Mouse (Mus musculus) C2C12 (cell line): ENCODE data around the gene Elmo2. TPM values are rescaled to one million over a fixed set of nuclear protein-coding genes. Genes with fewer than 3 reads are reported as not detected.

Experiments
- H3K27me3 ChIP-seq: one replicate; pipeline ENCODE4 v1.6.1; 2011; ENCODE audit not compliant: control insufficient read depth, insufficient read depth, insufficient read length
- H3K36me3 ChIP-seq: one replicate; pipeline ENCODE4 v1.6.1; 2011; ENCODE audit not compliant: control insufficient read depth, insufficient read depth
- H3K4me3 ChIP-seq: one replicate; pipeline ENCODE4 v1.5.1; 2011; ENCODE audit warnings: mild to moderate bottlenecking, control low read depth; ENCODE audit not compliant: poor library complexity, insufficient read depth, severe bottlenecking
- H3K79me2 ChIP-seq: one replicate; pipeline ENCODE4 v1.6.1; 2011; ENCODE audit not compliant: control insufficient read depth, insufficient read depth
- H3K79me3 ChIP-seq: one replicate; pipeline ENCODE4 v1.6.1; 2011; ENCODE audit warnings: low read depth, control low read depth
- H3ac ChIP-seq: one replicate; pipeline ENCODE3; 2011; ENCODE audit warnings: low read depth; ENCODE audit not compliant: control insufficient read depth, insufficient read length
- CEBPB ChIP-seq: IDR thresholded peaks from one replicate; pipeline ENCODE4 v1.6.1; 2011; ENCODE audit warnings: low read depth, mild to moderate bottlenecking, control low read depth, moderate library complexity
- CTCF ChIP-seq: IDR thresholded peaks from one replicate; pipeline ENCODE4 v1.5.1; 2011; ENCODE audit not compliant: control insufficient read depth, insufficient read depth, insufficient read length
- FOSL1 ChIP-seq: IDR thresholded peaks from one replicate; pipeline ENCODE4 v1.8.0; 2011; ENCODE audit warnings: mild to moderate bottlenecking, low read length; ENCODE audit not compliant: poor library complexity, insufficient read depth, severe bottlenecking
- MAX ChIP-seq: IDR thresholded peaks from one replicate; pipeline ENCODE4 v1.6.1; 2011; ENCODE audit warnings: mild to moderate bottlenecking, control low read depth
- MYOD1 ChIP-seq: IDR thresholded peaks from one replicate; pipeline ENCODE4 v1.6.1; 2011; ENCODE audit warnings: low read depth; ENCODE audit not compliant: control insufficient read depth, insufficient read length
- MYOG ChIP-seq: IDR thresholded peaks from one replicate; pipeline ENCODE4 v1.6.1; 2011; ENCODE audit not compliant: control insufficient read depth, insufficient read length; ENCODE audit errors: extremely low read depth
- USF1 ChIP-seq: IDR thresholded peaks from one replicate; pipeline ENCODE4 v1.6.1; 2011; ENCODE audit warnings: low read depth, mild to moderate bottlenecking, control low read depth, moderate library complexity
- polyA plus RNA-seq: library from polyadenylated mRNA; unstranded; fragments of >200 nt; fragmentation: generic; extraction: Trizol; gene quantifications from one replicate; pipeline ENCODE4 v1.2.1, GENCODE M21; 2012; ENCODE audit warnings: missing spikeins

Elmo2 gene
- polyA plus RNA-seq, 1 experiment, result 26.4 TPM

GRCm38 (mm10) chr2:165368496-165368895 lies 42.2 kb upstream of the Elmo2 start, which contains the start of gene Zfp663:
Gene Zfp663, minus strand, starts transcription at chr2:165368729.
- no peak within 1 kb of the TSS for H3ac ChIP-seq
- H3K36me3 ChIP-seq, result no peaks in the 10 kb centered on the region
- TF ChIP-seq MAX, result no peak
- no peak for TF ChIP-seq MYOD1
- TF ChIP-seq FOSL1, result no peak
- TF ChIP-seq MYOG, result no peak
- TF ChIP-seq USF1, result no peak
- TF ChIP-seq CEBPB, result no peak
- no peak for TF ChIP-seq CTCF
- H3K79me2 ChIP-seq, result no peaks in the 10 kb centered on the region
- no peaks in the 10 kb centered on the region for H3K79me3 ChIP-seq
- peaks cover 8% of the 10 kb centered on the region for H3K27me3 ChIP-seq
- no peak within 1 kb of the TSS for H3K4me3 ChIP-seq

- no peak overlapping the region for H3K4me3 ChIP-seq
- TF ChIP-seq CEBPB, result no peak
- TF ChIP-seq MYOD1, result no peak
- TF ChIP-seq MAX, result no peak
- no peak for TF ChIP-seq MYOG
- no peak for TF ChIP-seq USF1
- no peak for TF ChIP-seq CTCF
- TF ChIP-seq FOSL1, result no peak
- peaks cover 8% of the 10 kb centered on the region for H3K27me3 ChIP-seq
- H3K79me3 ChIP-seq, result no peaks in the 10 kb centered on the region
- no peaks in the 10 kb centered on the region for H3K79me2 ChIP-seq
- H3ac ChIP-seq, result no peak overlapping the region
- no peaks in the 10 kb centered on the region for H3K36me3 ChIP-seq
Observed at GRCm38 (mm10) chr2:165367868-165368439, 41.7 kb upstream of the Elmo2 start.

GRCm38 (mm10) chr2:165367047-165367520 lies 40.8 kb upstream of the Elmo2 start:
- TF ChIP-seq USF1 (no peak), FOSL1 (no peak), CTCF (no peak), CEBPB (no peak), MAX (no peak), MYOD1 (no peak), MYOG (no peak)
- Histone ChIP-seq H3K79me3 (no peaks in the 10 kb centered on the region), H3ac (no peak overlapping the region), H3K36me3 (no peaks in the 10 kb centered on the region), H3K79me2 (no peaks in the 10 kb centered on the region), H3K27me3 (peaks cover 8% of the 10 kb centered on the region), H3K4me3 (no peak overlapping the region)

- Histone ChIP-seq H3K36me3 (no peaks in the 10 kb centered on the region), H3K79me3 (no peaks in the 10 kb centered on the region), H3ac (no peak overlapping the region), H3K27me3 (peaks cover 19% of the 10 kb centered on the region), H3K4me3 (no peak overlapping the region), H3K79me2 (no peaks in the 10 kb centered on the region)
- TF ChIP-seq CEBPB (no peak), CTCF (peak; percentile 64)
Observed at GRCm38 (mm10) chr2:165364334-165365091, 38.2 kb upstream of the Elmo2 start.

- TF ChIP-seq FOSL1, result no peak
- no peak for TF ChIP-seq MYOG
- TF ChIP-seq CEBPB, result no peak
- TF ChIP-seq MYOD1, result no peak
- no peak for TF ChIP-seq MAX
- TF ChIP-seq CTCF, result no peak
- TF ChIP-seq USF1, result no peak
- Histone ChIP-seq H3K36me3 (no peaks in the 10 kb centered on the region), H3K4me3 (no peak overlapping the region), H3K79me2 (no peaks in the 10 kb centered on the region), H3ac (no peak overlapping the region), H3K79me3 (no peaks in the 10 kb centered on the region), H3K27me3 (peaks cover 24% of the 10 kb centered on the region)
Observed at GRCm38 (mm10) chr2:165363282-165363681, 37.0 kb upstream of the Elmo2 start.
